Mouse (Mus musculus) stomach, embryonic 15.5 days (tissue): ENCODE data around the gene Rpl5. TPM values are rescaled to one million over a fixed set of nuclear protein-coding genes. Genes with fewer than 3 reads are reported as not detected.
A peak's percentile ranks its signal among the peaks of the same experiment; 100 is the strongest.
"Not testable (repeated sequence)": the region's sequence is repeated elsewhere in the genome, so short reads cannot be mapped to it uniquely, and the experiment has no call there.

Source experiments
- ATAC-seq: fragments of 200-750 bp; cut with Nextera tagmentation; 2 replicates; pipeline ENCODE4 v1.8.0; 2017; ENCODE audit warnings: low read depth, moderate number of reproducible peaks, moderate TSS enrichment; ENCODE audit not compliant: insufficient read depth, low FRiP score
- H3K27ac ChIP-seq: fragments of 300-500 bp; sonication (generic); 2 replicates; pipeline ENCODE4 v1.5.1; 2015; ENCODE audit warnings: mild to moderate bottlenecking, inconsistent platforms
- H3K27me3 ChIP-seq: fragments of 300-500 bp; sonication (generic); replicated peaks from 2 replicates; pipeline ENCODE4 v1.6.1; 2015; ENCODE audit warnings: inconsistent platforms
- H3K36me3 ChIP-seq: fragments of 300-500 bp; sonication (generic); 2 replicates; pipeline ENCODE4 v1.6.1; 2015; ENCODE audit warnings: inconsistent platforms
- H3K4me1 ChIP-seq: fragments of 300-500 bp; sonication (generic); 2 replicates; pipeline ENCODE4 v1.6.1; 2015; ENCODE audit warnings: inconsistent platforms
- H3K4me2 ChIP-seq: fragments of 300-500 bp; sonication (generic); 2 replicates; pipeline ENCODE4 v1.6.1; 2015; ENCODE audit warnings: mild to moderate bottlenecking, inconsistent platforms
- H3K4me3 ChIP-seq: fragments of 300-500 bp; sonication (generic); replicated peaks from 2 replicates; pipeline ENCODE4 v1.5.1; 2015; ENCODE audit warnings: inconsistent platforms
- H3K9ac ChIP-seq: fragments of 300-500 bp; sonication (generic); 2 replicates; pipeline ENCODE4 v1.6.1; 2015; ENCODE audit warnings: inconsistent platforms
- H3K9me3 ChIP-seq: fragments of 300-500 bp; sonication (generic); 2 replicates; pipeline ENCODE4 v1.6.1; 2016; ENCODE audit warnings: inconsistent platforms
- WGBS: fragments of 180-500 bp; shearing (Covaris S2); methylation state at CpG from one replicate; pipeline ENCODE4 v1.1.7; 2015; 5-methylcytosine and 5-hydroxymethylcytosine counted together
- polyA plus RNA-seq: library from polyadenylated mRNA; unstranded; fragments of >200 nt; fragmentation: Nextera tagmentation; extraction: Ambion mirVana; gene quantifications from 2 replicates; pipeline ENCODE4 v1.2.1, GENCODE M21; 2015

The Rpl5 gene
- polyA plus RNA-seq, 1 experiment from 2014 or later: 73.7 TPM

- H3K9me3 ChIP-seq: no peaks in the 10 kb centered on the region
- no peaks in the 10 kb centered on the region for H3K36me3 ChIP-seq
- H3K9ac ChIP-seq: no peak overlapping the region
- no peak for ATAC-seq
- peaks cover 5% of the 10 kb centered on the region; the same call in 1 of the 2 replicates for H3K4me1 ChIP-seq
- 86% methylated on average over 6 of the region's 6 CpGs for WGBS
- peak overlapping the region; percentile 63; the same call in 1 of the 2 replicates for H3K27ac ChIP-seq
- H3K27me3 ChIP-seq: no peaks in the 10 kb centered on the region
- H3K4me3 ChIP-seq: 0 out of 2 replicates have a peak overlapping the region, but pooled peaks have one; percentile 8
- no peak overlapping the region for H3K4me2 ChIP-seq
These were observed 27.0 kb upstream of the Rpl5 start for GRCm38 (mm10) chr5:107873330-107873729.

GRCm38 (mm10) chr5:107873886-107874302 is 26.4 kb upstream of the Rpl5 start:
- H3K4me1 ChIP-seq: peaks cover 5% of the 10 kb centered on the region; the same call in 1 of the 2 replicates
- H3K9me3 ChIP-seq: no peaks in the 10 kb centered on the region
- peak overlapping the region; percentile 8; the same call in 1 of the 2 replicates for H3K4me3 ChIP-seq
- peak overlapping the region; percentile 63 for H3K27ac ChIP-seq
- H3K27me3 ChIP-seq: no peaks in the 10 kb centered on the region
- no peak overlapping the region for H3K4me2 ChIP-seq
- no peaks in the 10 kb centered on the region for H3K36me3 ChIP-seq
- ATAC-seq: peak; percentile 11; the same call in 1 of the 2 replicates
- WGBS: 36% methylated on average over 7 of the region's 7 CpGs
- H3K9ac ChIP-seq: no peak overlapping the region

GRCm38 (mm10) chr5:107874561-107875260 is 25.6 kb upstream of the Rpl5 start, which contains the start of gene Evi5:
Gene Evi5 (minus strand): TSS chr5:107875107.
- Histone ChIP-seq H3K27ac (peak within 1 kb of the TSS; percentile 63), H3K9ac (no peak within 1 kb of the TSS), H3K4me1 (peaks cover 5% of the 10 kb centered on the region; the same call in 1 of the 2 replicates), H3K4me2 (no peak within 1 kb of the TSS), H3K9me3 (no peaks in the 10 kb centered on the region), H3K27me3 (no peaks in the 10 kb centered on the region), H3K4me3 (peak within 1 kb of the TSS; percentile 8; the same call in 1 of the 2 replicates), H3K36me3 (no peaks in the 10 kb centered on the region)
- WGBS: 29% methylated on average over 4 of the region's 4 CpGs
- ATAC-seq: peak; percentile 75; the same call in 1 of the 2 replicates

GRCm38 (mm10) chr5:107875261-107875611 is 25.1 kb upstream of the Rpl5 start:
- no peaks in the 10 kb centered on the region for H3K36me3 ChIP-seq
- no peak overlapping the region for H3K27ac ChIP-seq
- H3K9ac ChIP-seq: no peak overlapping the region
- peaks cover 5% of the 10 kb centered on the region; the same call in 1 of the 2 replicates for H3K4me1 ChIP-seq
- H3K4me2 ChIP-seq: no peak overlapping the region
- no peaks in the 10 kb centered on the region for H3K9me3 ChIP-seq
- ATAC-seq: no peak
- H3K27me3 ChIP-seq: no peaks in the 10 kb centered on the region
- no peak overlapping the region for H3K4me3 ChIP-seq

GRCm38 (mm10) chr5:107877053-107877452 is 23.2 kb upstream of the Rpl5 start:
- H3K9ac ChIP-seq: no peak overlapping the region
- no peaks in the 10 kb centered on the region for H3K9me3 ChIP-seq
- WGBS: 72% methylated on average over 1 of the region's 1 CpGs
- no peak overlapping the region for H3K4me2 ChIP-seq
- H3K4me3 ChIP-seq: no peak overlapping the region
- H3K27ac ChIP-seq: no peak overlapping the region
- H3K27me3 ChIP-seq: no peaks in the 10 kb centered on the region
- no peak for ATAC-seq
- no peaks in the 10 kb centered on the region for H3K36me3 ChIP-seq
- peaks cover 5% of the 10 kb centered on the region; the same call in 1 of the 2 replicates for H3K4me1 ChIP-seq

- Histone ChIP-seq H3K9ac (no peak overlapping the region), H3K4me3 (no peak overlapping the region), H3K27ac (no peak overlapping the region), H3K4me2 (no peak overlapping the region), H3K9me3 (no peaks in the 10 kb centered on the region), H3K4me1 (no peaks in the 10 kb centered on the region), H3K36me3 (no peaks in the 10 kb centered on the region), H3K27me3 (no peaks in the 10 kb centered on the region)
- no peak; the same call in 1 of the 2 replicates for ATAC-seq
- WGBS: 63% methylated on average over 5 of the region's 5 CpGs
These were observed 19.6 kb upstream of the Rpl5 start for GRCm38 (mm10) chr5:107880710-107881109.

- Histone ChIP-seq H3K4me1 (0 out of 2 replicates have a peak, but pooled peaks cover 5% of the 10 kb centered on the region), H3K4me2 (no peak overlapping the region), H3K27me3 (no peaks in the 10 kb centered on the region), H3K9ac (no peak overlapping the region), H3K27ac (no peak overlapping the region), H3K36me3 (no peaks in the 10 kb centered on the region), H3K4me3 (no peak overlapping the region), H3K9me3 (no peaks in the 10 kb centered on the region)
- WGBS: 50% methylated on average over 9 of the region's 9 CpGs
- ATAC-seq: no peak; the same call in 1 of the 2 replicates
These were observed 10.1 kb upstream of the Rpl5 start for GRCm38 (mm10) chr5:107889994-107890888.

GRCm38 (mm10) chr5:107891515-107891914 is 8.8 kb upstream of the Rpl5 start:
- H3K9me3 ChIP-seq, H3K4me3 ChIP-seq, H3K36me3 ChIP-seq, H3K27me3 ChIP-seq, H3K4me1 ChIP-seq, ATAC-seq, H3K9ac ChIP-seq, H3K27ac ChIP-seq, H3K4me2 ChIP-seq: not testable (repeated sequence)
- no CpG with 5 or more reads among the region's 1 CpGs for WGBS

GRCm38 (mm10) chr5:107894676-107895075 is 5.6 kb upstream of the Rpl5 start:
- WGBS: 72% methylated on average over 7 of the region's 7 CpGs
- Histone ChIP-seq H3K9me3 (no peaks in the 10 kb centered on the region), H3K4me1 (0 out of 2 replicates have a peak, but pooled peaks cover 5% of the 10 kb centered on the region), H3K36me3 (no peaks in the 10 kb centered on the region), H3K27ac (no peak overlapping the region), H3K4me3 (no peak overlapping the region), H3K9ac (no peak overlapping the region), H3K27me3 (no peaks in the 10 kb centered on the region), H3K4me2 (no peak overlapping the region)
- no peak for ATAC-seq

GRCm38 (mm10) chr5:107896265-107896664 is 4.0 kb upstream of the Rpl5 start:
- Histone ChIP-seq H3K36me3 (no peaks in the 10 kb centered on the region), H3K4me1 (no peaks in the 10 kb centered on the region), H3K4me3 (no peak overlapping the region), H3K4me2 (no peak overlapping the region), H3K27ac (no peak overlapping the region), H3K9ac (no peak overlapping the region), H3K9me3 (no peaks in the 10 kb centered on the region), H3K27me3 (no peaks in the 10 kb centered on the region)
- 62% methylated on average over 1 of the region's 1 CpGs for WGBS
- ATAC-seq: no peak

- H3K27ac ChIP-seq: peak overlapping the region; percentile 79
- 0 out of 2 replicates have a peak, but pooled peaks have one; percentile 2 for ATAC-seq
- H3K4me2 ChIP-seq: peak overlapping the region; percentile 52
- peak overlapping the region; percentile 97 for H3K9ac ChIP-seq
- no peaks in the 10 kb centered on the region for H3K27me3 ChIP-seq
- WGBS: under 1% methylated on average over 23 of the region's 23 CpGs
- H3K9me3 ChIP-seq: no peaks in the 10 kb centered on the region
- H3K4me3 ChIP-seq: peak overlapping the region; percentile 99
- H3K36me3 ChIP-seq: peaks cover 27% of the 10 kb centered on the region
- H3K4me1 ChIP-seq: no peaks in the 10 kb centered on the region
These were observed 813 bp downstream of the Rpl5 start for GRCm38 (mm10) chr5:107901014-107901615.
